Mouse (Mus musculus): ENCODE results near the gene Arhgdia.
"Not testable (repeated sequence)": the region's sequence is repeated elsewhere in the genome, so short reads cannot be mapped to it uniquely, and the experiment has no call there.

Gene Arhgdia

GRCm38 (mm10) chr11:120579316-120580107 is 1.9 kb downstream of the Arhgdia start:
- peak; percentile 85 for DNase-seq (ENCODE audit: low read depth, low spot score)

GRCm38 (mm10) chr11:120578694-120579243 is 2.7 kb downstream of the Arhgdia start:
- no peak for DNase-seq (ENCODE audit: low read depth, low spot score)

- no peak for DNase-seq (ENCODE audit: low read depth, low spot score)
These were observed 3.3 kb downstream of the Arhgdia start for GRCm38 (mm10) chr11:120578024-120578693.

GRCm38 (mm10) chr11:120577211-120578023 is 4.0 kb downstream of the Arhgdia start:
- no peak for DNase-seq (ENCODE audit: low read depth, low spot score)

GRCm38 (mm10) chr11:120576365-120576981 is 5.0 kb downstream of the Arhgdia start:
- DNase-seq (ENCODE audit: low read depth, low spot score) = no peak

GRCm38 (mm10) chr11:120575940-120576339 is 5.5 kb downstream of the Arhgdia start:
- no peak for DNase-seq (ENCODE audit: low read depth, low spot score)

GRCm38 (mm10) chr11:120575046-120575445 is 6.4 kb downstream of the Arhgdia start:
- DNase-seq (ENCODE audit: low read depth, low spot score) = no peak

GRCm38 (mm10) chr11:120574278-120574600 is 7.2 kb downstream of the Arhgdia start:
- no peak for DNase-seq (ENCODE audit: low read depth, low spot score)

GRCm38 (mm10) chr11:120573585-120574277 is 7.7 kb downstream of the Arhgdia start:
- DNase-seq (ENCODE audit: low read depth, low spot score) = no peak

GRCm38 (mm10) chr11:120572752-120573584 is 8.5 kb downstream of the Arhgdia start, which contains the start of gene P4hb:
P4hb (minus strand) TSS chr11:120573253.
- DNase-seq (ENCODE audit: low read depth, low spot score) = peak; percentile 100

GRCm38 (mm10) chr11:120572417-120572751 is 9.0 kb downstream of the Arhgdia start:
- DNase-seq (ENCODE audit: low read depth, low spot score) = no peak

- no peak for DNase-seq (ENCODE audit: low read depth, low spot score)
These were observed 9.5 kb downstream of the Arhgdia start for GRCm38 (mm10) chr11:120571754-120572416.

GRCm38 (mm10) chr11:120571122-120571521 is 10.3 kb downstream of the Arhgdia start:
- DNase-seq (ENCODE audit: low read depth, low spot score) = no peak

- no peak for DNase-seq (ENCODE audit: low read depth, low spot score)
These were observed 13.1 kb downstream of the Arhgdia start for GRCm38 (mm10) chr11:120568324-120568723.

- DNase-seq (ENCODE audit: low read depth, low spot score) = no peak
These were observed 16.3 kb downstream of the Arhgdia start for GRCm38 (mm10) chr11:120565114-120565513.

- DNase-seq (ENCODE audit: low read depth, low spot score) = no peak
These were observed 18.5 kb downstream of the Arhgdia start for GRCm38 (mm10) chr11:120562949-120563348.

- DNase-seq (ENCODE audit: low read depth, low spot score) = no peak
These were observed 20.3 kb downstream of the Arhgdia start for GRCm38 (mm10) chr11:120560952-120561728.

GRCm38 (mm10) chr11:120558843-120559242 is 22.6 kb downstream of the Arhgdia start:
- DNase-seq (ENCODE audit: low read depth, low spot score) = not testable (repeated sequence)

- no peak for DNase-seq (ENCODE audit: low read depth, low spot score)
These were observed 26.2 kb downstream of the Arhgdia start for GRCm38 (mm10) chr11:120555260-120555659.
